In genomic region chr3:121850381-121850780, GRCm38 (mm10) we compare ENCODE assay signal across 12 mouse cellular contexts.
"Had no signal": no experiment of that assay in that cellular context is flagged by ENCODE, and none has a peak within 500 bp of the region (broad histone marks: within the 10 kb centered on the region; RNA-seq: fewer than 3 reads in every experiment).

No protein-coding gene starts in this region.

- H3K36me3 ChIP-seq: limb, embryonic 12.5 days; liver, embryonic 13.5 days; midbrain, embryonic 13.5 days had no signal

- H3K27ac ChIP-seq: limb, embryonic 12.5 days; liver, embryonic 13.5 days; midbrain, embryonic 13.5 days had no signal

- H3K4me3 ChIP-seq: limb, embryonic 12.5 days; liver, embryonic 13.5 days; midbrain, embryonic 13.5 days had no signal

- H3K9me3 ChIP-seq: limb, embryonic 12.5 days; liver, embryonic 13.5 days; midbrain, embryonic 13.5 days had no signal

- H3K27me3 ChIP-seq: limb, embryonic 12.5 days; liver, embryonic 13.5 days; midbrain, embryonic 13.5 days had no signal

- H3K4me1 ChIP-seq: limb, embryonic 12.5 days; liver, embryonic 13.5 days; midbrain, embryonic 13.5 days had no signal

- DNase-seq: kidney, adult 18-20 months; kidney, postnatal 14 days; layer of hippocampus, adult 9-11 months; liver; liver, embryonic 13.5 days; liver, postnatal 0 days; right cerebral cortex, adult 18-20 months; right cerebral cortex, postnatal 25 days; thymus, postnatal 14 days had no signal

- ATAC-seq: inflammation-experienced regulatory T-cells, adult 6 months; liver, postnatal 0 days; midbrain, embryonic 13.5 days had no signal

- H3K4me2 ChIP-seq: limb, embryonic 12.5 days; liver, embryonic 13.5 days; midbrain, embryonic 13.5 days had no signal

- H3K9ac ChIP-seq: limb, embryonic 12.5 days; liver, embryonic 13.5 days; liver, postnatal 0 days; midbrain, embryonic 13.5 days had no signal
